Mouse (Mus musculus) intestine, postnatal 0 days (tissue): ENCODE measurements around the gene Ankrd6. TPM values are rescaled to one million over a fixed set of nuclear protein-coding genes. Genes with fewer than 3 reads are reported as not detected.

Source experiments
- ATAC-seq: fragments of 200-750 bp; cut with Nextera tagmentation; 2 replicates; pipeline ENCODE4 v1.8.0; 2017; ENCODE audit warnings: mild to moderate bottlenecking, moderate TSS enrichment, moderate library complexity
- H3K27ac ChIP-seq: fragments of 300-500 bp; sonication (generic); 2 replicates; pipeline ENCODE4 v1.5.1; 2014; ENCODE audit warnings: mild to moderate bottlenecking, low read depth, low read length, moderate library complexity
- H3K27me3 ChIP-seq: fragments of 300-500 bp; sonication (generic); replicated peaks from 2 replicates; pipeline ENCODE4 v1.6.1; 2014; ENCODE audit warnings: low read length, mixed read lengths; ENCODE audit not compliant: control insufficient read depth, insufficient read depth
- H3K36me3 ChIP-seq: fragments of 300-500 bp; sonication (generic); 2 replicates; pipeline ENCODE4 v1.6.1; 2014; ENCODE audit warnings: mild to moderate bottlenecking, moderate library complexity; ENCODE audit not compliant: control insufficient read depth, insufficient read depth
- H3K4me1 ChIP-seq: fragments of 300-500 bp; sonication (generic); replicated peaks from 2 replicates; pipeline ENCODE4 v1.6.1; 2014; ENCODE audit warnings: antibody characterized with exemption, low read length, mixed read lengths; ENCODE audit not compliant: control insufficient read depth, insufficient read depth
- H3K4me2 ChIP-seq: fragments of 300-500 bp; sonication (generic); replicated peaks from 2 replicates; pipeline ENCODE4 v1.6.1; 2014; ENCODE audit warnings: low read depth, mild to moderate bottlenecking, moderate library complexity
- H3K4me3 ChIP-seq: fragments of 300-500 bp; sonication (generic); 2 replicates; pipeline ENCODE4 v1.5.1; 2014; ENCODE audit warnings: low read depth, low read length
- H3K9ac ChIP-seq: fragments of 300-500 bp; sonication (generic); 2 replicates; pipeline ENCODE4 v1.6.1; 2014; ENCODE audit warnings: mild to moderate bottlenecking, low read depth, low read length
- H3K9me3 ChIP-seq: fragments of 300-500 bp; sonication (generic); 2 replicates; pipeline ENCODE4 v1.6.1; 2016; ENCODE audit warnings: mixed run types; ENCODE audit not compliant: control insufficient read depth
- CTCF ChIP-seq: sonication (generic); IDR thresholded peaks from 2 replicates; pipeline ENCODE4 v1.5.1; 2016; ENCODE audit warnings: low read depth, mild to moderate bottlenecking, control low read depth, antibody characterized with exemption, moderate library complexity
- WGBS: fragments of 180-500 bp; shearing (Covaris S2); extraction: QIAGEN DNeasy Blood & Tissue Kit; methylation state at CpG from one replicate; pipeline ENCODE4 v1.1.7; 2014; 5-methylcytosine and 5-hydroxymethylcytosine counted together
- polyA plus RNA-seq: library from polyadenylated mRNA; unstranded; fragments of >200 nt; fragmentation: Nextera tagmentation; extraction: Ambion mirVana; gene quantifications from 2 replicates; pipeline ENCODE4 v1.2.1, GENCODE M21; 2015

Ankrd6 gene
- polyA plus RNA-seq, 1 experiment from 2014 or later, result 1.3 TPM

DNA sequence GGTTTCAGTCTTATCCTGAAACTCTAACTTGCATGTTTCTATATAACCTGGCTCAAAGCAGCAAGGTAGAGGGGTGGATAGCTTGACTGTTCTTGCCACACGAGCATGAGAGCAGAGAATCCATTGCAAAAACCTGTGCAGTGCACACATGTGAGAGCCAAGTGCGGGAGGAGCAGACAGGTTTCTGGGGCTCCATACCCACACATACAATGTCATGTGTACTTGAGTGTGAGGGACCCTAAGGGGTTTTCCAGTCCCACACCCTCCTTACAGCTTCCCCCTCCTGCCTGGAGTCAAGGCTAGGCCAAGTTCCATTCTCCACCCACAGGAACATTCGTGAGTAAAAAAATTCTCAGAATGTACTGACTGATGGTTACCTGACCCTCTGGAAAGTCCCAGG, 10.8 kb upstream of the Ankrd6 start:
- no peak for TF ChIP-seq CTCF
- Histone ChIP-seq H3K36me3 (no peaks in the 10 kb centered on the region), H3K9ac (no peak overlapping the region), H3K27me3 (no peaks in the 10 kb centered on the region), H3K4me1 (no peaks in the 10 kb centered on the region), H3K9me3 (no peaks in the 10 kb centered on the region), H3K27ac (no peak overlapping the region), H3K4me2 (no peak overlapping the region), H3K4me3 (no peak overlapping the region)
- WGBS, result 73% methylated on average over 3 of the region's 3 CpGs
- no peak for ATAC-seq

DNA sequence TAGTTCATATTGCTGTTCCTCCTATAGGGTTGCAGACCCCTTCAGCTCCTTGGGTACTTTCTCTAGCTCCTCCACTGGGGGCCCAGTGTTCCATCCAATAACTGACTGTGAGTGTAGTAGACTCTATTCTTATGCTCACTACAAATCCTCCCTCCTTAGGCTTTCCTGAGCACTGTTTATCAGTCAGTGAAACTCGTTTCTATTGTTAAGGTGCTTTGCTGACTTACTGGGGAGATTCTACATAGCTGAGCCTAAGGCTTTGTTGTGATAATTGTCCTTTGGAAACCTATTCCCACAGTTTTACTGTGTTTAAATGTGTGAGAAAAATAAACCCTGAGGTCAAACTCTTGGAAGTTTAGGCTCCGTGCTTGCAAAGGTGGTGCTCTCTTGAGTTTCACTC, 5.8 kb upstream of the Ankrd6 start:
- H3K4me2 ChIP-seq, result no peak overlapping the region
- no peaks in the 10 kb centered on the region for H3K27me3 ChIP-seq
- H3K9ac ChIP-seq, result no peak overlapping the region
- no peak overlapping the region for H3K27ac ChIP-seq
- H3K36me3 ChIP-seq, result no peaks in the 10 kb centered on the region
- no peak overlapping the region for H3K4me3 ChIP-seq
- no peak for TF ChIP-seq CTCF
- WGBS, result 48% methylated on average over 2 of the region's 2 CpGs
- H3K9me3 ChIP-seq, result no peaks in the 10 kb centered on the region
- H3K4me1 ChIP-seq, result 0 out of 2 replicates have a peak, but pooled peaks cover 3% of the 10 kb centered on the region
- no peak for ATAC-seq

DNA sequence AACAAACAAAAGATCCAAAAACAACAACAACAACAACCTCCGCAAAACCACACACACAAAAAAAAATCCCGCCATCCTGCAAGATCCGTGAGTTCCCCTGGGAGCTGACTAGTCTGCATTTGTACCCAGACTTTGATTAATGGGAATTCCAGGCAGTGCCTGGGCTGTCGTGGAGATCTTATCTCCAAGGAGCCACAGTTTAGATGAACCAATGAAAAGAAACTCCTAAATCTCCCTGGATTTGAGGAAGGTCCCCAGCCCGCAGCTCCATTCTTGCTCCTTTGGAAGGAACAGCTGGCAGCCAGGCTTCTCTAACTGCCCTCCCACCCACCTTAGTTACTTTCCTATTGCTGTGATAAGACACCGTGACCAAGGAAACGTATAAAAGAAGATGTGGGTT, 2.0 kb upstream of the Ankrd6 start:
- Histone ChIP-seq H3K4me2 (peak overlapping the region; percentile 99; the same call in 1 of the 2 replicates), H3K4me1 (0 out of 2 replicates have a peak, but pooled peaks cover 12% of the 10 kb centered on the region), H3K9me3 (no peaks in the 10 kb centered on the region), H3K27ac (no peak overlapping the region), H3K9ac (no peak overlapping the region), H3K27me3 (no peaks in the 10 kb centered on the region), H3K4me3 (no peak overlapping the region), H3K36me3 (no peaks in the 10 kb centered on the region)
- no peak for TF ChIP-seq CTCF
- no peak for ATAC-seq
- WGBS, result 8% methylated on average over 7 of the region's 7 CpGs

DNA sequence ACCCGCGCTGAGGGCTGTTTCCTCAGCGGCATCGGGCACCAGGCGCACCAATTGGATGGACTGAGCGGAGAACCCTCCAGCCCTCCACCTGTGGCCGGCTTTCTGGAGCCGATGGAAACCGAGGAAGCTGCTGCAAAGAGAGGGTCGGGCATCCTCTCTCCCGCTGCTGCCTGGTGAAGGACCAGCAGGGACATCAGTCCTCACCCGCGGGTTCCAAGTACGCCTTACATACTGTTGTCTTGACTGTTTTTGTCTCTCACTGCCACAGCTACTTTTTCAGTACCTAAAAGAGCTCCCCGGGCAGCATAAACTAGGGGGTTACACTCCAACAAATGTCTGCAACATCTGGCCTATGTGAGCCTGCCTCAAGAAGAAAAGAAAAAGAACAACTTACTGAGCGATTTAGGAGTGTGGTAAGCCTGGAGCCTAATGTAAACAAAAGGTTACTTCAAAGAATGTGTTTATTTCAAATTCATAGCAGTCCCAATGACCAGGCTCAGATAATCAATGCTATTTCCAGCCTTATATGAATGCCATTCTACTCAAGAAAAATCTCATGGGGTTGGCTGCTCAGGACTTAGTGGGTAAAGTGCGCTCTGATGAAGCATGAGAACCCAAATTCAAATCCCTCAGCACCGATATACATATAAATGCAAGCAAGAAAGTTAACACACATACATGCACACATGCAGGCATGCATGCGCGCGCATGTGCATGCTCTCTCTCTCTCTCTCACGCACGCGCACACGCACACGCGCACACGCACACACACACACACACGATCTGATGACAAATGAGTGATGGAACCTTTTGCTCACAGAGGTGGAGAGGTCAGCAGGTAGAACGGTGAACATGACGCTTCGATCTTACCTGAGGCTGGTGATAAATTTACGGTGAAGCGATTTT, 647 bp upstream of the Ankrd6 start:
- no peaks in the 10 kb centered on the region for H3K9me3 ChIP-seq
- H3K9ac ChIP-seq, result 0 out of 2 replicates have a peak overlapping the region, but pooled peaks have one; percentile 53
- no peaks in the 10 kb centered on the region for H3K27me3 ChIP-seq
- WGBS, result 5% methylated on average over 34 of the region's 34 CpGs
- TF ChIP-seq CTCF, result no peak
- no peaks in the 10 kb centered on the region for H3K36me3 ChIP-seq
- H3K4me1 ChIP-seq, result 0 out of 2 replicates have a peak, but pooled peaks cover 12% of the 10 kb centered on the region
- peak overlapping the region; percentile 99 for H3K4me2 ChIP-seq
- peak; percentile 8; the same call in 1 of the 2 replicates for ATAC-seq
- peak overlapping the region; percentile 68 for H3K4me3 ChIP-seq
- H3K27ac ChIP-seq, result no peak overlapping the region

DNA sequence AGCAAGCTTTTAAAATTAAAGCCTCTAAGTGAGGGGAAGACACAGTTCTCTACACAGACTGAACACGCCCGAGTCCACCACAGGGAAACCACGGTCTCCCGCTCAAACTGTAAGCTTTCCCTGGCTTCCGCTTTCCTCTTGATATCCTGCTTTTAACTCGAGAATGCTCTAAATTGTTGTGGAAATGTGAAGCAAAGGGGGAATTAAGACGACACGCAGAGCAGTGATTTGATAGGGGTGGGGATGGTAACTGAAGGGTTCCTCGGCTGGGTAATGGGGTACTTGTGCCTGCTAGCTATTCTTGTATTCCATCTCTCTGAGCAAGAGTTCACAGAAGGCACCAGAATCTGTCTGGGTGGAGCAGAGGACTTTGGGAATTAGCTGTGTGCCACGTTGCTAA, 1.9 kb downstream of the Ankrd6 start:
- no peak overlapping the region for H3K4me2 ChIP-seq
- no peak overlapping the region for H3K27ac ChIP-seq
- H3K9ac ChIP-seq, result no peak overlapping the region
- H3K36me3 ChIP-seq, result no peaks in the 10 kb centered on the region
- no peak for ATAC-seq
- no peaks in the 10 kb centered on the region for H3K9me3 ChIP-seq
- 61% methylated on average over 10 of the region's 10 CpGs for WGBS
- no peaks in the 10 kb centered on the region for H3K27me3 ChIP-seq
- H3K4me1 ChIP-seq, result 0 out of 2 replicates have a peak, but pooled peaks cover 12% of the 10 kb centered on the region
- H3K4me3 ChIP-seq, result no peak overlapping the region
- no peak for TF ChIP-seq CTCF

DNA sequence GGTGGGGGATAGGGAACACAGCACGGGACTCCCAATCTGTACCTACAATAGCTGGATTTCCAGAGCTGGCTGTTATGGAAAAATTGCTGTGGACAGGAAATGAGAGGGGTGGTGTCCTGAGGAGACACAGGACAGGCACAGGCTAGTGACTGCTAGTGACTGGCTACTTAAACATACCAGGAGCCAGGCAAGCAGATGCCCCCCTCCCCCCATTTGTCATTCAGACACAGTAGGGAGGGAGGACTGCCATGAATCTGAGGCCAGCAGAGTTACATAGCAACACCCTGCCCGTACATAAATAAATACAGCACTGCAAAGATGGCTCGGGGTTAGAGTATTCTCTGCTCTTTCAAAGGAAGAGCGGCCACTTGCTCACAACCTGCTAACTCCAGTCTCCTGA, 3.0 kb downstream of the Ankrd6 start:
- H3K9ac ChIP-seq, result no peak overlapping the region
- no peak for TF ChIP-seq CTCF
- H3K27ac ChIP-seq, result no peak overlapping the region
- no peaks in the 10 kb centered on the region for H3K9me3 ChIP-seq
- H3K4me1 ChIP-seq, result 0 out of 2 replicates have a peak, but pooled peaks cover 12% of the 10 kb centered on the region
- WGBS, result 29% methylated on average over 4 of the region's 4 CpGs
- no peak overlapping the region for H3K4me2 ChIP-seq
- H3K4me3 ChIP-seq, result no peak overlapping the region
- no peaks in the 10 kb centered on the region for H3K36me3 ChIP-seq
- H3K27me3 ChIP-seq, result no peaks in the 10 kb centered on the region
- ATAC-seq, result no peak
